Mouse (Mus musculus): ENCODE data around the gene Nfix. TPM values are rescaled to one million over a fixed set of nuclear protein-coding genes. Genes with fewer than 3 reads are reported as not detected.

Gene Nfix
- polyA plus RNA-seq, 1 experiment from 2014 or later, result 3.7 TPM

- ATAC-seq (ENCODE audit: insufficient read depth, low FRiP score, low TSS enrichment), result no peak
- no peak overlapping the region for H3K4me2 ChIP-seq (ENCODE audit: low read depth)
- 87% methylated on average over 9 of the region's 9 CpGs for WGBS
Observed at GRCm38 (mm10) chr8:84793134-84793533, 7.0 kb downstream of the Nfix start.

GRCm38 (mm10) chr8:84792429-84792947 is 7.7 kb downstream of the Nfix start:
- H3K27me3 ChIP-seq (ENCODE audit: control insufficient read depth, insufficient read depth, low read length), result peaks cover 97% of the 10 kb centered on the region
- DNase-seq (ENCODE audit: low spot score), result no peak
- no peak overlapping the region for H3K9ac ChIP-seq (ENCODE audit: low read length)
- no peak overlapping the region for H3K4me2 ChIP-seq (ENCODE audit: low read depth)
- H3K4me3 ChIP-seq (ENCODE audit: low read depth, low read length), result no peak overlapping the region
- ATAC-seq (ENCODE audit: insufficient read depth, low FRiP score, low TSS enrichment), result no peak
- no peaks in the 10 kb centered on the region for H3K9me3 ChIP-seq (ENCODE audit: control insufficient read depth, low read length)
- no peaks in the 10 kb centered on the region for H3K36me3 ChIP-seq (ENCODE audit: control insufficient read depth, insufficient read depth, low read length)
- no peak overlapping the region for H3K27ac ChIP-seq (ENCODE audit: low read depth, low read length)
- no peaks in the 10 kb centered on the region for H3K4me1 ChIP-seq (ENCODE audit: control insufficient read depth, insufficient read depth, low read length)
- 76% methylated on average over 12 of the region's 12 CpGs for WGBS

More at GRCm38 (mm10) chr8:84793134-84793533, 7.0 kb downstream of the Nfix start:
- Histone ChIP-seq H3K4me3 (ENCODE audit: low read depth, low read length) (no peak overlapping the region), H3K9ac (ENCODE audit: low read length) (no peak overlapping the region), H3K27me3 (ENCODE audit: control insufficient read depth, insufficient read depth, low read length) (peaks cover 97% of the 10 kb centered on the region), H3K4me1 (ENCODE audit: control insufficient read depth, insufficient read depth, low read length) (no peaks in the 10 kb centered on the region), H3K36me3 (ENCODE audit: control insufficient read depth, insufficient read depth, low read length) (no peaks in the 10 kb centered on the region), H3K27ac (ENCODE audit: low read depth, low read length) (no peak overlapping the region), H3K9me3 (ENCODE audit: control insufficient read depth, low read length) (no peaks in the 10 kb centered on the region)
- no peak for DNase-seq (ENCODE audit: low spot score)

- no peaks in the 10 kb centered on the region for H3K9me3 ChIP-seq (ENCODE audit: control insufficient read depth, low read length)
- no peak overlapping the region for H3K4me2 ChIP-seq (ENCODE audit: low read depth)
- H3K4me3 ChIP-seq (ENCODE audit: low read depth, low read length), result no peak overlapping the region
- ATAC-seq (ENCODE audit: insufficient read depth, low FRiP score, low TSS enrichment) (no peak), DNase-seq (ENCODE audit: low spot score) (no peak)
- no peak overlapping the region for H3K27ac ChIP-seq (ENCODE audit: low read depth, low read length)
- H3K27me3 ChIP-seq (ENCODE audit: control insufficient read depth, insufficient read depth, low read length), result peaks cover 97% of the 10 kb centered on the region
- no peaks in the 10 kb centered on the region for H3K36me3 ChIP-seq (ENCODE audit: control insufficient read depth, insufficient read depth, low read length)
- H3K9ac ChIP-seq (ENCODE audit: low read length), result no peak overlapping the region
- 52% methylated on average over 2 of the region's 2 CpGs for WGBS
- no peaks in the 10 kb centered on the region for H3K4me1 ChIP-seq (ENCODE audit: control insufficient read depth, insufficient read depth, low read length)
Observed at GRCm38 (mm10) chr8:84790537-84790936, 9.6 kb downstream of the Nfix start.

GRCm38 (mm10) chr8:84789855-84790486 is 10.2 kb downstream of the Nfix start:
- 78% methylated on average over 9 of the region's 9 CpGs for WGBS

GRCm38 (mm10) chr8:84789345-84789744 is 10.8 kb downstream of the Nfix start:
- Histone ChIP-seq H3K27ac (ENCODE audit: low read depth, low read length) (no peak overlapping the region), H3K4me1 (ENCODE audit: control insufficient read depth, insufficient read depth, low read length) (no peaks in the 10 kb centered on the region), H3K4me3 (ENCODE audit: low read depth, low read length) (no peak overlapping the region), H3K9me3 (ENCODE audit: control insufficient read depth, low read length) (no peaks in the 10 kb centered on the region), H3K4me2 (ENCODE audit: low read depth) (no peak overlapping the region), H3K27me3 (ENCODE audit: control insufficient read depth, insufficient read depth, low read length) (peaks cover 97% of the 10 kb centered on the region), H3K36me3 (ENCODE audit: control insufficient read depth, insufficient read depth, low read length) (no peaks in the 10 kb centered on the region), H3K9ac (ENCODE audit: low read length) (no peak overlapping the region)
- WGBS, result 57% methylated on average over 5 of the region's 5 CpGs
- ATAC-seq (ENCODE audit: insufficient read depth, low FRiP score, low TSS enrichment) (no peak), DNase-seq (ENCODE audit: low spot score) (no peak)

More at GRCm38 (mm10) chr8:84789855-84790486, 10.2 kb downstream of the Nfix start:
- Histone ChIP-seq H3K27me3 (ENCODE audit: control insufficient read depth, insufficient read depth, low read length) (peaks cover 97% of the 10 kb centered on the region), H3K27ac (ENCODE audit: low read depth, low read length) (no peak overlapping the region), H3K9ac (ENCODE audit: low read length) (no peak overlapping the region), H3K36me3 (ENCODE audit: control insufficient read depth, insufficient read depth, low read length) (no peaks in the 10 kb centered on the region), H3K4me3 (ENCODE audit: low read depth, low read length) (no peak overlapping the region), H3K4me1 (ENCODE audit: control insufficient read depth, insufficient read depth, low read length) (no peaks in the 10 kb centered on the region), H3K9me3 (ENCODE audit: control insufficient read depth, low read length) (no peaks in the 10 kb centered on the region), H3K4me2 (ENCODE audit: low read depth) (no peak overlapping the region)
- DNase-seq (ENCODE audit: low spot score) (no peak), ATAC-seq (ENCODE audit: insufficient read depth, low FRiP score, low TSS enrichment) (no peak)

- no peak for DNase-seq (ENCODE audit: low spot score)
- H3K9me3 ChIP-seq (ENCODE audit: control insufficient read depth, low read length), result no peaks in the 10 kb centered on the region
- H3K4me3 ChIP-seq (ENCODE audit: low read depth, low read length), result no peak overlapping the region
- no peak for ATAC-seq (ENCODE audit: insufficient read depth, low FRiP score, low TSS enrichment)
- no peaks in the 10 kb centered on the region for H3K4me1 ChIP-seq (ENCODE audit: control insufficient read depth, insufficient read depth, low read length)
- H3K27ac ChIP-seq (ENCODE audit: low read depth, low read length), result no peak overlapping the region
- no peaks in the 10 kb centered on the region for H3K36me3 ChIP-seq (ENCODE audit: control insufficient read depth, insufficient read depth, low read length)
- H3K4me2 ChIP-seq (ENCODE audit: low read depth), result no peak overlapping the region
- H3K9ac ChIP-seq (ENCODE audit: low read length), result no peak overlapping the region
- 14% methylated on average over 11 of the region's 11 CpGs for WGBS
- peaks cover 97% of the 10 kb centered on the region for H3K27me3 ChIP-seq (ENCODE audit: control insufficient read depth, insufficient read depth, low read length)
Observed at GRCm38 (mm10) chr8:84788896-84789295, 11.2 kb downstream of the Nfix start.

GRCm38 (mm10) chr8:84787523-84788302 is 12.4 kb downstream of the Nfix start:
- H3K4me3 ChIP-seq (ENCODE audit: low read depth, low read length), result no peak overlapping the region
- no peaks in the 10 kb centered on the region for H3K4me1 ChIP-seq (ENCODE audit: control insufficient read depth, insufficient read depth, low read length)
- ATAC-seq (ENCODE audit: insufficient read depth, low FRiP score, low TSS enrichment) (no peak), DNase-seq (ENCODE audit: low spot score) (no peak)
- no peaks in the 10 kb centered on the region for H3K9me3 ChIP-seq (ENCODE audit: control insufficient read depth, low read length)
- no peaks in the 10 kb centered on the region for H3K36me3 ChIP-seq (ENCODE audit: control insufficient read depth, insufficient read depth, low read length)
- no peak overlapping the region for H3K9ac ChIP-seq (ENCODE audit: low read length)
- WGBS, result 1% methylated on average over 14 of the region's 14 CpGs
- no peak overlapping the region for H3K4me2 ChIP-seq (ENCODE audit: low read depth)
- no peak overlapping the region for H3K27ac ChIP-seq (ENCODE audit: low read depth, low read length)
- H3K27me3 ChIP-seq (ENCODE audit: control insufficient read depth, insufficient read depth, low read length), result peaks cover 97% of the 10 kb centered on the region

- Histone ChIP-seq H3K4me3 (ENCODE audit: low read depth, low read length) (no peak overlapping the region), H3K4me1 (ENCODE audit: control insufficient read depth, insufficient read depth, low read length) (no peaks in the 10 kb centered on the region), H3K9ac (ENCODE audit: low read length) (no peak overlapping the region), H3K9me3 (ENCODE audit: control insufficient read depth, low read length) (no peaks in the 10 kb centered on the region), H3K27me3 (ENCODE audit: control insufficient read depth, insufficient read depth, low read length) (peaks cover 97% of the 10 kb centered on the region), H3K36me3 (ENCODE audit: control insufficient read depth, insufficient read depth, low read length) (no peaks in the 10 kb centered on the region), H3K27ac (ENCODE audit: low read depth, low read length) (no peak overlapping the region), H3K4me2 (ENCODE audit: low read depth) (no peak overlapping the region)
- ATAC-seq (ENCODE audit: insufficient read depth, low FRiP score, low TSS enrichment) (no peak), DNase-seq (ENCODE audit: low spot score) (no peak)
- WGBS, result 3% methylated on average over 11 of the region's 11 CpGs
Observed at GRCm38 (mm10) chr8:84786801-84787467, 13.2 kb downstream of the Nfix start.

Data from neural tube, embryonic 11.5 days (tissue).